Mouse (Mus musculus) embryonic stem cell, embryonic (primary cell): Measurements from ENCODE around the gene Apopt1.

Experiments used
- CTCF ChIA-PET, 4 experiments: fragments of 300-600 bp in 2 of 4; fragments of 350-600 bp in 2 of 4; sonication (Branson Sonifier 250); formaldehyde crosslinking; loops; one replicate each; lab custom pipeline; 2022; ENCODE audit warnings: inconsistent platforms in 2 of 4; lab: Charles Lee
- POLR2A ChIA-PET, 4 experiments: fragments of 300-600 bp in 2 of 4; fragments of 350-600 bp in 2 of 4; sonication (Branson Sonifier 250); formaldehyde crosslinking; loops; one replicate each; lab custom pipeline; 2022; ENCODE audit warnings: antibody characterized with exemption in 4 of 4, inconsistent platforms in 1 of 4; lab: Charles Lee

Gene Apopt1

DNA sequence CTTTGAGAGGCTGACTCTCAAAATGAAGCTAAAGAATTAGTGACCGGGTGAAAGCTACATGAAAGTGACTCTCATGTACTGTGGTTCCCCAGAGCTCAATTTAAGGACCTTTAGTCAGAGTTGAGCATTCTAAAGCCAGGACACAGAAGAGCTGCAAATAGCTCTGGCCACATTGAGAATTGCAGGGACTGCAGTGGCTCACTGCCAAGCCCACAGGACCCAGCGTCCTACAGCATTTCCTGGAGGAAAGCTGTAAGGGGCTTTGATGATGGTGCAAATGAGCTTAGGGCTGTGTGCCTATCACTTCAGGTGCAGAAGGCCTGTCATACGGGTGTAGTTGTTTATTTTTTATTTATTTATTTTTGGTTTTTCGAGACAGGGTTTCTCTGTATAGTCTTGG lies 4.9 kb upstream of the Apopt1 start:
- ChIA-PET CTCF (interaction anchor here in 2 of 4 experiments (0.7 to 2.3 kb wide), 4 partner anchors 12 to 24 kb away, joined by 3 to 7 read pairs (median 6); no protein-coding TSS in a partner anchor), POLR2A (interaction anchor here in 3 of 4 experiments (0.5 to 8.5 kb wide), 21 partner anchors 8 to 367 kb away, joined by 3 to 97 read pairs (median 4); partner anchors contain the start of genes Ckb (in 3 of the 3) and Trmt61a (in 2 of the 3))

DNA sequence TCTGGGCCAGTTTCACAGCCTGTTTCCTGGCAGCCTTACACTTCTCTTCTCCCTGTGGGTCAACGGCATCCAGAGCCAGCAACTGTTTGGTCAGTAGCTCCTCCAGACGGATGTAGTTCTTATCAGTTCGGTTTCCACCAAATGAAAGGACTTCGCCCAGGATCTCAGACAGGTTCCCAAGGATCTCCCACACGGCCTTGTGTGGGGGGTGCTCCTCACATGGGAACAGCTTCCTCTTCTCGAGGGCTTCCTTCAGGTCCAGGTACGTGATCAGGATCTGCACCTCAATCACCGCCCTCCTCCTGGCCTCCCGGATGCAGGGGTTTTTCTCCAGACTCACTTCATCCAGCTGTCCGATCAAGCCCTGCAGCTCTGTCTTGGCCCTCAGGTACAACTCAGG lies 3.0 kb upstream of the Apopt1 start:
- ChIA-PET CTCF (interaction anchor here in 1 of 4 experiments (0.6 kb wide), 1 partner anchor 16 kb away, joined by 3 read pairs; no protein-coding TSS in a partner anchor), POLR2A (interaction anchor here in 2 of 4 experiments (0.5 to 8.5 kb wide), 12 partner anchors 13 to 42 kb away, joined by 3 to 97 read pairs (median 5); partner anchors contain the start of genes Ckb (in 2 of the 2) and Trmt61a (in 1 of the 2))

DNA sequence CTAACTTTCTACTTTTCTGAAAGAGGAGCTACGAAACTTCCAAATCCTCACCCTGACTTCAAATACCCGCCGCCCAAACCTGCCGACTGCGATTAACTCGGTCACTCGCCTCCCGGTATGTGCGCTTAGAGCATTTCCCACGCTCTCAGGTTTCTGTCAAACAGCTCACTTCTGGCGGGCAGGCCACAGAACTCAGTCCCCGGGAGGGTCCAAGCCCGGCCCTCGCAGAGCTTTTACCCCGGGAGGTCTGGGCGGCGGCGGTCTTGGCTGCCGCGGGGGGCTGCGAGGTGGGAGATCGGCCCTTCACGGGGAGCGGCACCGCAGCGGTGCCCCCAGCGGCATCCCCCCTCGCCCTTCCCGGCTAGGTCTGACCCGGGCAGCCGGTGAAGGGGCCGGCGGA lies 585 bp upstream of the Apopt1 start:
- ChIA-PET CTCF (interaction anchor here (0.5 to 1.6 kb wide), 13 partner anchors 11 to 467 kb away, joined by 3 to 12 read pairs (median 4); no protein-coding TSS in a partner anchor), POLR2A (interaction anchor here (0.5 to 8.5 kb wide), 56 partner anchors 12 to 1071 kb away, joined by 3 to 97 read pairs (median 5); partner anchors contain the start of genes Ckb (in 3 of the 4), Eif5 (in 1 of the 4), Kif26a (in 1 of the 4) and Klc1 (in 1 of the 4))

DNA sequence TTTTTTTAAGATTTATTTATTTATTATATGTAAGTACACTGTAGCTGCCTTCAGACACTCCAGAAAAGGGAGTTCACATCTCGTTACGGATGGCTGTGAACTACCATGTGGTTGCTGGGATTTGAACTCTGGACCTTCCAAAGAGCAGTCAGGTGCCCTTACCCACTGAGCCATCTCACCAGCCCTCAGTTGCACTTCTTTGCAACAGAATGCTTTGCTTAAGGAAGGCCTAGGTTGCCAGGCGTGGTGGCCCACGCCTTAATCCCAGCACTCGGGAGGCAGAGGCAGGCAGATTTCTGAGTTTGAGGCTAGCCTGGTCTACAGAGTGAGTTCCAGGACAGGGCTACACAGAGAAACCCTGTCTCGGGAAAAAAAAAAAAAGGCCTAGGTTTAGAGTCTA lies 819 bp downstream of the Apopt1 start:
- CTCF ChIA-PET, result interaction anchor here in 1 of 4 experiments (0.5 to 0.8 kb wide), 3 partner anchors 86 to 1886 kb away, joined by 3 to 4 read pairs (median 4); no protein-coding TSS in a partner anchor

DNA sequence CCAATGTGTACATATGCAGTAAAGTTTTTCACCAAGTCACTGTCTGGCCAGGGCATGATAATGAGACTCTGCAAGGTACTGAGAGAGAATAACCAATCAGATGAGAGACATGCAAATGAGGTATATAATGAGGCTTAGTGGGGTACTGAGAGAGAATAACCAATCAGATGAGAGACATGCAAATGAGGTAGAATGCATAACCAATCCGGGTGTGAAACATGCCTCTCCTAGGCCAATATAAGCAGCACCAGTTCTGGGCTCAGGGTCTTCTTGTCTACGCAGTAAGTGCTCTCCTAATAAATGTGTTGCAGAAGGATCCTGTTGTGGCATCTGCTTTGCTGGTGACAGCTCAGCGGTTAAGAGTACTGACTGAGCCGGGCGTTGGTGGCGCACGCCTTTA lies 3.4 kb downstream of the Apopt1 start:
- POLR2A ChIA-PET, result interaction anchor here in 2 of 4 experiments (0.6 to 6.2 kb wide), 7 partner anchors 10 to 1296 kb away, joined by 3 to 52 read pairs (median 5); partner anchors contain the start of gene Ckb (in 1 of the 2)
- CTCF ChIA-PET, result interaction anchor here in 2 of 4 experiments (0.5 to 0.7 kb wide), 2 partner anchors 12 to 20 kb away, joined by 3 read pairs; no protein-coding TSS in a partner anchor

More for the DNA sequence above, 819 bp downstream of the Apopt1 start:
- POLR2A ChIA-PET, result interaction anchor here in 3 of 4 experiments (0.6 to 8.5 kb wide), 26 partner anchors 8 to 1030 kb away, joined by 3 to 97 read pairs (median 10); partner anchors contain the start of genes Ckb (in 2 of the 3), Eif5 (in 1 of the 3) and Trmt61a (in 1 of the 3)

DNA sequence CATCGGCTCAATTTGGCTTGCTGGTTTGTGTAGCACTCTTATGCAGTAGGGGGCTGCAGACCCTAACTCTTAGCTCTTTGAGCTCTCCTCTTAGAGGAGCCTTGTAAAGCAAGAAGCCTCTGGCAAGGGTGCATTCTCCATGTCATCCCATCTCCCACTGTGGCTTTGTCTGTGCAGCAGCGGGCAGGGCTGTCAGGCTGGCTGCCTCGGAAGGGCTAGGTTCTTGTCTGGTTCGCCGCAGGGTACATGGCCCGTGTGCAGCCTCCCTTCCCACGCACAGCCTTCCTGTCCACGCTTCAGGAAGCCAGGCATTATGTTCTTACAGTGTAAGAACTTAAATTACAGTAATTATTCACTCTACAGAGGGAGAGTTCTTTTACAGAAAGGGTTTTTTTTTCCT lies 5.6 kb downstream of the Apopt1 start:
- POLR2A ChIA-PET, result interaction anchor here in 3 of 4 experiments (0.6 to 2.3 kb wide), 3 partner anchors 14 to 53 kb away, joined by 3 to 8 read pairs (median 3); no protein-coding TSS in a partner anchor
- CTCF ChIA-PET, result no interaction called here

DNA sequence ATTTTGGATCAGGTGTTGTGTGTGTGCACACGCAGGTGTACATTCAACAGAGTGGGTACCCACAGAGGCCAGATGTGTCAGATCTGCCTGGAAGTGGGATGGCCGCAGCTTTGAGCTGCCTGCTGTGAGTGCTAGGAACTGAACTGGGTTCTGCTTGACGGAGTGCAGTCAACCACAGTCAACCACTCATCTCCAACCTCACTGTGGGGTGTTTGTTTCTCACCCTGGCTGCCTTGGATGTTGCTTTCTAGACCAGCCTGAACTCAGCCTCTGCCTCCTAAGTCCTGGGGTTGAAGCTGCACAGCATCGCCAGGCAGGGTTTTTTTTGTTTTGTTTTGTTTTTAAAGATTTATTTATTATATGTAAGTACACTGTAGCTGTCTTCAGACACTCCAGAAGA lies 7.2 kb downstream of the Apopt1 start:
- ChIA-PET POLR2A (interaction anchor here in 3 of 4 experiments (0.9 to 2.6 kb wide), 10 partner anchors 9 to 54 kb away, joined by 3 to 12 read pairs (median 6); no protein-coding TSS in a partner anchor), CTCF (interaction anchor here in 3 of 4 experiments (0.5 to 3.0 kb wide), 9 partner anchors 11 to 54 kb away, joined by 3 to 10 read pairs (median 3); no protein-coding TSS in a partner anchor)

DNA sequence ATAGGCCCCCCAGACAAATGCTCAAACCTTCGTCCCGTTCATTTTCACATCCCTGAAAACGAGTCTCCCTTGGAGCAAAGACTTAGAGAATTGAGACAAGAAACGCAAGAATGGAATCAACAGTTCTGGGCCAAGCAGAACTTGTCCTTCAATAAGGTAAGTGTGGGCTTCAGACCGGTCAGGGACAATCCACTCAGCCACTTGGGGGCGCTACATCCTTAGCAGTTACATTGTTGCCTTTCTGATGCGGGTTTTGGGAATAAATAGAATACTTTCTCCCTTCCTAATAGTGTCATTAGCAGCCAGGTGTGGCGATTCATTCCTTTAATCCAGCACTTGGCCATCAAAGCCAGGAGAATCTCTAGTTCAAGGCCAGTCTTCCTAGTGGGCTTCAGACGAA lies 9.6 kb downstream of the Apopt1 start:
- ChIA-PET CTCF (interaction anchor here in 3 of 4 experiments (1.0 to 1.4 kb wide), 3 partner anchors 10 kb away, joined by 4 to 8 read pairs (median 4); partner anchors contain the start of genes Apopt1 (in 1 of the 3) and Bag5 (in 1 of the 3)), POLR2A (interaction anchor here in 2 of 4 experiments (1.0 to 7.5 kb wide), 7 partner anchors 9 to 75 kb away, joined by 3 to 95 read pairs (median 8); partner anchors contain the start of genes Apopt1 (in 1 of the 2), Bag5 (in 1 of the 2) and Ckb (in 1 of the 2))

DNA sequence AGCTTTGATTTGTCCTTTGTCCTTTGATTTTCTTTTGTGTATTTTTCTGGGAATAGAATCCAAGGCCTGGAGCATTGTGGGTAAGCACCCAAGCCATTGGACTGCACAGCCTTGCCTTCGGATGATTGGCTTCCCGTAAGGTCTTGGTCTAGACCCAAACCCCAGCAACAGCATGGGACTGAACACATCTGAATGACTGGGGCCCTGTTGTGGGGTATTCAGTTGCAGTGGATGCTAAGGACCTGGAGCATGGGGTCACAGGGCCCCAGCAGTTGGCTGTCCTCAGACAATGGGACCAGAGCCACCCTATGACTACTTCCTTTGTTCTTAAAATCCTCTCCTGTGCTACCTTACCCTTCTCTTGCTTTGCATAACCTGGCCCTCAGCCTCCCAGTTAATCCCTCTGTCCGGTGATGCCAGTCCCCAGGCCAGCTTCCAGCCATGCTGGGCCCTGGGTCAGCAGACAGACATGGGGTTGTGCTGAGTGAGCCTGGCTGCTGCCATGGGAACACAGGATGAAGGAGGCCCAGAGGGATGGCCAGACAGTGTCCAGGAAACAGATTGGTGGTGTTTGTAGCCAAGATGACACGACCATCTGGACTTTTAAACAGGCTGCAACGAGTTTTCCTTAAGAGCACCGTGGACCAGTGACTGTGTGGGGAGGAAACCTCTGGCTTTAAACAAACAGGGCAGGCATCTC lies 11.7 kb downstream of the Apopt1 start:
- CTCF ChIA-PET, result interaction anchor here in 3 of 4 experiments (0.8 to 1.9 kb wide), 6 partner anchors 7 to 233 kb away, joined by 3 to 5 read pairs (median 3); no protein-coding TSS in a partner anchor

DNA sequence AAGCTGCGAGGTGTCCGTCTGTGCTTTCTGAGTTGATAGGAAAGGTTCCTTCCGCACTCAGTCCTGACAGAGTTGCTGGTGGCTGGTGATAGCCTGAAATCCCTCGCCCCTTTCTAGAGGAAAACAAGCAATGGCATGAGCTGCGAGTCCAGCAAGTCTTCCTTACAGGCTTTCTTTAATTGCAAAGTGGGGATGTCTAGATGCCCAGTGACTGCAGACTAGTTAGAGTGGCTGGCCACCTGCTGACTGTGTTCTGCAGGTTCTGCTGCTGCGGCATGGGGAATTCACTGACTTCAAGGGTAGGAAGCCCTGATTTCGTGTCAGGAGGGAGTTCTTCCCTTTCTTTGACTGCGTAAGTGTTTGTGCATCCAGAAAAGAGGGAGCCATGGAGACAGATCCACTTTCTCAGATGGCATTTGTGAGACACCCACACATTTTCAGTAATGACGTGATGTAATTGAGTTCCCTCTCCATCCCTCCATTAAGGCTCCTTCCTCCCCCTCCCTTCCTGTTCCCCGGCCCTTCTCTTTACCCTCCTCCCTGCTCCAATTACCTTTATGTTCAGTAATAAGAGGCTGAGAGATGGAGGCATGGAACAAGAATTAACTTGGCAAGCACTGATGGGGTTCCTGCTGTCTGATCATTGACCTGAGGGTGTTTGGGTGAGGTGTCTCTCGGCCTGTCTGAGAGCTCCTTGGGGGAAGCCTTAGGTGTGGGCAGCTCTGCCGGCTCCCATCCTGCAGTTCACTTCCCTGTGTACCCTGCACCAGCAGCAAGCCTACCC lies 12.5 kb downstream of the Apopt1 start:
- CTCF ChIA-PET, result interaction anchor here in 1 of 4 experiments (0.8 kb wide), 1 partner anchor 14 kb away, joined by 3 read pairs; no protein-coding TSS in a partner anchor
- POLR2A ChIA-PET, result interaction anchor here in 3 of 4 experiments (0.6 to 7.5 kb wide), 20 partner anchors 12 to 836 kb away, joined by 3 to 95 read pairs (median 4); partner anchors contain the start of genes Ckb (in 2 of the 3), Apopt1 (in 1 of the 3), Bag5 (in 1 of the 3) and Eif5 (in 1 of the 3)

More for the DNA sequence above, 11.7 kb downstream of the Apopt1 start:
- POLR2A ChIA-PET, result interaction anchor here in 3 of 4 experiments (0.9 to 7.5 kb wide), 21 partner anchors 7 to 187 kb away, joined by 3 to 95 read pairs (median 4); partner anchors contain the start of genes Ckb (in 2 of the 3), Eif5 (in 2 of the 3), Apopt1 (in 1 of the 3) and Bag5 (in 1 of the 3)

DNA sequence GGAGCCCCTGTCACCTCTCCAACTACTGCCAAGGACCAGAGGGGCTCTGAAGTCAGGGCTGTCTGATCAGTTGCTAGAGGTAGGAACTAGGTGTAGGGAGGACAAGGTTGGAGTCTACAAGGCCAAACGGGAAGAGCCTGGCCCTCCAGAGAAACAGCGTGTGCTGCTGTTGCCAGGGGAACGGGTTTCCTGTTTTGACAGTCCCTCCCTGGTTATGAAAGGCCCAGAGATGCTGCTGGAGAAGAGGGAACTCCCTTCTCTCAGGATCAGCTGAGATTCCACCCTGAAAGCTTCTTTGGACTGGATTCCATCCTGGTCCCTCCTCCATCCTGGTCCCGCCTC lies 13.0 kb downstream of the Apopt1 start:
- ChIA-PET POLR2A (interaction anchor here in 3 of 4 experiments (0.6 to 7.5 kb wide), 20 partner anchors 13 to 836 kb away, joined by 3 to 95 read pairs (median 4); partner anchors contain the start of genes Ckb (in 2 of the 3), Apopt1 (in 1 of the 3), Bag5 (in 1 of the 3) and Trmt61a (in 1 of the 3)), CTCF (interaction anchor here in 1 of 4 experiments (0.6 to 2.8 kb wide), 2 partner anchors 13 to 1301 kb away, joined by 3 to 10 read pairs; no protein-coding TSS in a partner anchor)

DNA sequence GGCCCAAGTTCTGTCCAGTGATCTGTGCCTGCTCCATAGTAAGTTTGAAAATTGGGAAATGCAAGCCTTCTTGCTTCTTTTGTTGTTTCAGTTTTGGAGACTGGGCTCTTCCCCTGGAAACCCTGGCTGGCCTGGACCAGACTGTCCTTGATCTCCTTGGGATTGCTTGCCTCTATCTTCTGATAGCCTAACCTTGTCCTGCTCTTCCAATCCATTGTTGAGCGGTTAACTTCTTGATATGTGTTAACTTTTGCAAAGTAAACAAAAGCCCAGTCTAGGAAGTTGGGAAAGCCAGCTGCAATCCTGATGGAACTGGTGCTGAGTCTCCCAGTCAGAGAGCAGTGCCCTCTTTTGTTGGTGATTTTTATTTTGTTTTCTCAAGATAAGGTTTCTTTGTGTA lies 14.9 kb downstream of the Apopt1 start:
- ChIA-PET POLR2A (interaction anchor here (0.6 to 7.5 kb wide), 40 partner anchors 9 to 1082 kb away, joined by 3 to 95 read pairs (median 5); partner anchors contain the start of genes Ckb (in 3 of the 4), Apopt1 (in 2 of the 4), Bag5 (in 2 of the 4) and Eif5 (in 1 of the 4)), CTCF (interaction anchor here in 3 of 4 experiments (0.5 to 2.8 kb wide), 5 partner anchors 11 to 846 kb away, joined by 3 to 10 read pairs (median 4); no protein-coding TSS in a partner anchor)

DNA sequence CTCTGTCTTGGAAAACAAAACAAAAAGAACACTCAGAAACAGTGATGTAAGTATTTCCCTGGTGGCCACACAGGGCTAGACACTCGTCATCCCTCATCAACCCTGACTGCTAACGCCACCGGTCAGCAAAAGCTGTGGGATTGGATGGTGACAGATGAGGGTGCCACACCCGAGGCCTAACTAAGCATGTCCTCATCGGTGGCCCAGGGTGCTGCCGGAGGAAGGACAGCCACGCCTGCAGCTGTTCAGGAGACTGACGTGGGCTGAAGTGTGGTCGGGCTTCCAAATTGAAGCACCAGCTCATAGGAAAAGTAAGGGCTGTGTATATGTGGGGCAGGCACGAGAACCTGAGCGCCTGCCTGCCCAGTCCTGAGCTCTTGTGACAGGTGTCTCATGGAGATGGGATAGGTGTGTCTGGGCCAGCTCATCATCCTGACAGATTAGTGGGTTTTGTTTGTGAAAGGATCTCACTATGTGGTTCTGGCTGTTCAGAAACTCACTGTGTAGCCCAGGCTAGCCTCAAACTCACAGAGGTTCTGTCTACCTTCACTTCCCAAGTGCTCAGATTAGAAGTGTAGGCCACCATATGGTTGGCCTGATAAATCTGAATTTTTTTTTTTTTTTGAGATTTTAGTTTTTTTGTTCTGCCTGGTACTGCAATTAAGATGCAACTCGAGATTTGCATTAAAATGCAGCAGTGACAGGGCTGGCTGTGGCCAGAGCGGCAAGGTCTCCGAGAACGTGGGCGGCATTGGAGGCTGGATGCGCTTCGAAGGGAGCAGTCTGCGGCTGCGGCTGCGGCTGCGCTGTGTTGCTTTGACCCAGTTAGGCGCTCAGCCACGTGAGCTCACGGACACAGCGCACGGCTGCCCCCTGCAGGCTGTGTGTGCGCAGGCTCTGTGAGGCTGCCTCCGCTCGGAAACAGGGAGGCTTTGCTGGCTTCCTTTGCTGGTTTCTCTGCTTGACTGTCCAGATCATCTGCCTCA lies 19.1 kb downstream of the Apopt1 start:
- ChIA-PET POLR2A (interaction anchor here (0.6 to 5.0 kb wide), 57 partner anchors 8 to 774 kb away, joined by 3 to 37 read pairs (median 4); partner anchors contain the start of genes Apopt1 (in 2 of the 4), Bag5 (in 2 of the 4), Ckb (in 2 of the 4) and Trmt61a (in 2 of the 4)), CTCF (interaction anchor here (0.5 to 2.2 kb wide), 42 partner anchors 8 to 943 kb away, joined by 3 to 14 read pairs (median 4); partner anchors contain the start of genes Atp5mpl (in 1 of the 4) and Klc1 (in 1 of the 4))

DNA sequence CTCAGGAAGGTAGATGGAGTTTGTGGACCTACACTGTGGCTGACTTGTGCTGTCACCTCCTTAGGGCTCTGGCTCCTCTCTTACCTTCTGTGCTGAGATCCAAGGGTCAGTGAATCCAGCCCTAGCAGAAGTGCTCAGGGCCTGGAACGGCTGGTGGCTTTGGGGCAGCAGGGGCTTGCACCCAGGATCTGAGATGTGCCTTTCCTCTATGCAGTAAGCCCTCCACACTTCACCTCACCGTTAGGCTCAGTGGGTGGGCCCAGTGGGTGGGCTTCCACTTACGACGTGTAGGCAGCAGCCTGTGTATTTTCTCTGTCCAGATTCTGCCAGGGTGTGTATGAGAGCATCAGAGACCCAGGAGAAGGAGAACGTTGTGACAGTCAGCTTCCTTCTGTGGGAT lies 19.9 kb downstream of the Apopt1 start:
- POLR2A ChIA-PET, result interaction anchor here (0.7 to 5.0 kb wide), 37 partner anchors 9 to 773 kb away, joined by 3 to 37 read pairs (median 5); partner anchors contain the start of genes Apopt1 (in 2 of the 4), Bag5 (in 2 of the 4), Ckb (in 2 of the 4) and Trmt61a (in 1 of the 4)
- CTCF ChIA-PET, result interaction anchor here (0.7 to 2.2 kb wide), 22 partner anchors 9 to 943 kb away, joined by 3 to 14 read pairs (median 4); partner anchors contain the start of gene Atp5mpl (in 1 of the 4)

DNA sequence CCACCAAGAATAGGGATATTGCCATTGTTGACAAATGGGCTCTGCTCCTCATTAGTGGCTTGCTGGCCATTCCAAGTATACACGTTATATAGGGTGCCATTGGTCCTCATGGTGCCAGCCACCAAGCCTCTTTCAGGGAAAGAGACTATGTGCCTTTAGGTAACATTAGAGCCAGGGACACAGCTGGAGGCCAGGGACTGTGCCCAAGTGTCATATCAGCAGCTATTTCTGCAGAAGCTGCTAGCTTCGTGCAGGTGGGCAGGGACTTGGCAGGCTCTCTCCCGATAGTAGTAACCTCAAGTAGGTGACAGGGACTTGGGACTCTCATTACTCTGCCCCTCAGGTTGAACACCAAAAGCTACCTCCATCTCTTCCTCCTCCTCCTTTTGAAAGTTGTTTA lies 21.9 kb downstream of the Apopt1 start:
- CTCF ChIA-PET, result interaction anchor here in 1 of 4 experiments (1.4 kb wide), 1 partner anchor 81 kb away, joined by 3 read pairs; no protein-coding TSS in a partner anchor
- POLR2A ChIA-PET, result interaction anchor here in 2 of 4 experiments (1.0 to 5.0 kb wide), 4 partner anchors 10 to 58 kb away, joined by 3 to 37 read pairs (median 4); partner anchors contain the start of genes Apopt1 (in 1 of the 2) and Bag5 (in 1 of the 2)
